Mouse (Mus musculus) v-Abl transformed pro-B cells (cell line): ENCODE measurements around the gene Rpl31.

Experiments
- in situ Hi-C, 2 experiments: fragments of 400-800 bp; cut with MboI; formaldehyde crosslinking; loops; one replicate each; pipeline ENCODE4 v1.15.1; 2025; ENCODE audit not compliant: unreplicated experiment in 2 of 2

The Rpl31 gene

DNA sequence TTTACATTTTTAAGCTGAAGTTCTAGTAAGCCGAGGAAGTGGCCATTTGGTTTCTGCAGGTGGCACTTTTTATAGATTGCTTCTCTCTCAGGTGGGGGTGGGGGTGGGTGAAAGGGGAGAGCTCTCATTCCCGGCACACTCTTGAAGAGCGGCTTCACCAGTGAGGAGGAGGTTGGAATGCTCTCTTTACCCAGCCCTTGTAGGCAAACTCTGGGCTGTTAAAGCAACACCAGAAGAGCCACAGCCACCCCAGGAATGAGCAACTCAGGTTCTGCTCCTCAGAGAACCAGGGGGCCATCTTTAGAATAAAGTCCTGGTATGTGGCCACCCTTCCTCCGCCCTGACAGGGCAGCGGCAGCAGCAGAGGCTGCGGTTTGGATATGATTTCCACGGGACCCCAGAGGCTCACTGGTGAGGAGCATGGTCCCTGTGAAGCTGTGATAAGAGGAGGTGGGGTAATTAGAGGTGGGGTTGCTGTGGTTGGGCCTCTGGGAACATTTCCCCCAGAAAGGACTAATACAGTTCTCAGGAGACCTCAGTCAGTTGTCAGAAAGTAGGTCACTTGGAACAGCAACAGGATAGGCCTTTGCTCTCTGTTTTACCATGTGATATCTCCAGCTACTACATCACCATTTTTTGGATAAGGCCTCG, 25.7 kb downstream of the Rpl31 start:
- in situ Hi-C loops: loop anchor here (5.0 to 25.0 kb wide), 5 partner anchors 109 to 1144 kb away; no protein-coding TSS in a partner anchor

DNA sequence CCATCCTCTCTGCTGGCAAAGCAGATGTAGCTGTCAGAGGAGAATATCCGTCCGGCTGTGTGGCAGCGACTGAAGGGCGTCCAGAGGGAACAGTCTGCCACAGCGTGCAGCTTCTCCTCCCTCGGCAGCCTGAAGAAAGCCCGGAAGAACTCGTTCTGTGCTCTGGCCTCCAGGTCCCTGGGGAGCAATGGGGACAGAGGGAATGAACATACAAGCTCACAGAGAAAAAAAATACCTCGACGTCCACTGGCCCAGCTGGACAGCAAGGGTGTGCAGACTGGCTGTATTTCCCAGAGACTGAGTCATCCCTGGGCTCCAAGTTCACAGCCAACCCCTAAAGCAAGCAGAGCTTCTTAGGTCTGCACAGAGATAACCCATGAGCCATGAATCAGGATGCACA, 26.5 kb downstream of the Rpl31 start:
- in situ Hi-C loops: loop anchor here (5.0 to 25.0 kb wide), 5 partner anchors 108 to 1143 kb away; no protein-coding TSS in a partner anchor

DNA sequence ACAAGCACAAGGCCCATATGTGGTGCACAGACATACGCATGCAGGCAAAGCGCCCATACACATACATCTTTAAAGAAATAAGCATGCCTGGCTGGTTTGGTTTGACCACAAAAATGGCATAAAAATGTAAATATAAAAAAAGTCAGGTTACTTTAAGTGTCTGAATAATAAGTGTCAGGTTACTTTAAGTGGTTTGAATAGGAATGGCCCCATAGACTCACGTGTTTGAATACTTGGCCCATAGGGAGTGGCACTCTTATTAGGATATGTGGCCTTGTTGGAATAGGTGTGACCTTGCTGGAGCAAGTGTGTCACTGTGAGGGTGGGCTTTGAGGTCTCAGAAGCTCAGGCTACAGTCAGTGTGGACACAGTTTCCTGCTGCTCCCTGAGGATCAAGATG, 27.0 kb downstream of the Rpl31 start:
- in situ Hi-C loops: loop anchor here (5.0 to 25.0 kb wide), 5 partner anchors 108 to 1143 kb away; no protein-coding TSS in a partner anchor

GRCm38 (mm10) chr1:39396347-39396746, 28.7 kb downstream of the Rpl31 start:
- in situ Hi-C loops: loop anchor here (10.0 to 25.0 kb wide), 4 partner anchors 402 to 1141 kb away; no protein-coding TSS in a partner anchor

DNA sequence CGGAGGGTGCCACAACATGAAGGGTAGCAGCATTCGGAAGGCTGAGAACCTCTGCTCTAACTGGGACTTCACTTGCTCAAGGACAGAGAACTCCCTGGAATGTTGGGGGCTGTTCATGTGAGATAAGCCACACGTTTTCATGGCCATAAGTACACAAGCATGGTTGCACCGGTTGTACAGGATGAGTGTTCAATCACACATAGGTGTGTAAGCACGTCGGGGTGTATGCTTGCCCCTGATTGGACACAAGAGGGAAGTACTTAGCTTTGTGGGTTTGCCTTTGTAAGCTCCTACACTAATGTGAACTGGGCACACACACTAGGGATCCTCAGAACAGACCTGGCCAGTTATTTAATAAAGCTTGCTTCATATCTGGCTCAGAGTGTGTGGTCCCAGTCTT, 30.6 kb downstream of the Rpl31 start:
- in situ Hi-C loops: loop anchor here (10.0 to 25.0 kb wide), 4 partner anchors 403 to 1139 kb away; no protein-coding TSS in a partner anchor

DNA sequence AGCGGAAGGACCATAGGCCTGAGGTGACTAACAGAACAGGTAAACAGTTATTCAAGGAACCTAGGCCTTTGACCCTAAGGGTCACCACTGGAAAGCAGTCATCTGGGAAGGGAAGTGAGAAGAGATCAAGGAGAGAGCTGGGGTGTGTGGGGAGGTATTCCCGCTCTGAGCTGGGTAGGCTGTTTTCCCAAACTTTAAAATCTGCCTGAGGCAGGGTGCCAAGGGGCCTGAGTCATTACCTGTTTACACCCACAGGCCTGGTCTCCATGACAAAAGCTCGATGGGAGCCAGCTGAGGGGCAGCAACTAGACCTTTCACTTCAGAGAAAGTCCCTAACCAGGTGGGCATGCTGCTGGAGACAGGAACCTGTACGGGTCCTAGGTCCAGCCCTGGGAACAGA, 31.6 kb downstream of the Rpl31 start:
- in situ Hi-C loops: loop anchor here (10.0 to 25.0 kb wide), 4 partner anchors 404 to 1138 kb away; no protein-coding TSS in a partner anchor

GRCm38 (mm10) chr1:39400173-39400572, 32.5 kb downstream of the Rpl31 start:
- in situ Hi-C loops: no loop called here

GRCm38 (mm10) chr1:39407108-39407507, 39.5 kb downstream of the Rpl31 start:
- in situ Hi-C loops: no loop called here

GRCm38 (mm10) chr1:39408123-39408522, 40.5 kb downstream of the Rpl31 start:
- in situ Hi-C loops: no loop called here

DNA sequence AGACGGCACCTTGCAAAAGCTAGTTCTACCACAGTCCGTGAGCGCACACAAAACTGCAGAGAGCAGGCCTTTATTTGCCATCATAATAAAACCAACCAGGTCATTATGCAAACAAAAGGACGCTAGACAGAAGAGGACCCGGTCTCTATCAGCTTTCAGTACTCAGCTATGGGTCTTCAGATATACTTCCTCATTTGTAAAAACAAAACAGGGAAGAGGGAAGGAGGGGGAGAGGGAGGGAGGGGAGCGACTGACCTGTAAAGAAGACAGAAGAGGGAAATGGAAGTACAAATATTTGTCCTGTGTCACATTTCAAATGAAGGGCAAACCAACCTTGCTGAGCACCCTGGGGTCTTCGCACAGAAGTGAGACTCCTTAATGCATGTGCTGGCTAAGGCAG, 41.0 kb downstream of the Rpl31 start:
- in situ Hi-C loops: no loop called here

DNA sequence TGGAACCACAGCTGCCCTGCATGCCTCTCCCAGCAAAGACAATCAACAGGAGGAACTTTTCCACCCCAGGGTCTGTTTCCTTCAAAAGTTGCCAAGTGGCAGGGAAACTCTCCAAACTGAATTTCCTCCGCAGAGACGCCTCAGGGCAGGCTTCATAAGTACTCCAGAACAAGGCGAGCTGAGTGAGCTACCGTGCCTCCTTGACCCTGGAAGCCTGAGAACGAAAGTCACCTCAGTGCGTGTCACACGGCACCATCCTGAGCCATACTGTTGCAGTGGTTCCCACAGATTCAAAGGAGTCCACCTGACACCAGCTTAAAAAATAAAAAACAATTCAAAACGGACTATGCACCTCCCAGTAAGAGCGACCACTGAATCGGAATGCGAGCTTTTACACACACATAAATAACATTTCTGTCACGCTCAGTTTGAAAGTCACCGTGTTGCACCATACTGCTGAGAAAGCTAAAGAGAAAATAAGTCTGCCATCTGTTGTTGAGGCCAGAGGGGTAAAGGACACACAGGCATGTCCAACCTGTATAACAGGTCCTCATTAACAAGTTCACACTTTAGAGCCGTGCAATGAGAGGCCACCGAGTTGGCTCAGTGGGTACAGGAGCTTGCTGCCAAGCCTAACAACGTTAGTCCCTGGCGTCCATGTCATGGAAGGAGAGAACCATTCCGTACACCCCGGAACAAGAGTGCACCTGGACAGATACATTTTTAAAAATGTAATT, 42.6 kb downstream of the Rpl31 start:
- in situ Hi-C loops: no loop called here

- in situ Hi-C loops: no loop called here
These were observed 50.2 kb downstream of the Rpl31 start for GRCm38 (mm10) chr1:39417817-39418216.

GRCm38 (mm10) chr1:39418852-39419251, 51.2 kb downstream of the Rpl31 start:
- in situ Hi-C loops: no loop called here

- in situ Hi-C loops: no loop called here
These were observed 53.3 kb downstream of the Rpl31 start for GRCm38 (mm10) chr1:39420987-39421386.
